Mouse (Mus musculus) cerebral cortex, adult 2 months (tissue): ENCODE measurements around the gene Il2rb.

Experiments used
- WGBS: fragments of 180-500 bp; shearing (Covaris S2); methylation state at CpG from one replicate; pipeline ENCODE4 v1.1.7; 2018; 5-methylcytosine and 5-hydroxymethylcytosine counted together

Il2rb gene

GRCm38 (mm10) chr15:78520112-78520715 lies 25.1 kb upstream of the Il2rb start:
- WGBS, result 68% methylated on average over 13 of the region's 13 CpGs

GRCm38 (mm10) chr15:78518221-78518620 lies 23.1 kb upstream of the Il2rb start:
- 42% methylated on average over 7 of the region's 7 CpGs for WGBS

DNA sequence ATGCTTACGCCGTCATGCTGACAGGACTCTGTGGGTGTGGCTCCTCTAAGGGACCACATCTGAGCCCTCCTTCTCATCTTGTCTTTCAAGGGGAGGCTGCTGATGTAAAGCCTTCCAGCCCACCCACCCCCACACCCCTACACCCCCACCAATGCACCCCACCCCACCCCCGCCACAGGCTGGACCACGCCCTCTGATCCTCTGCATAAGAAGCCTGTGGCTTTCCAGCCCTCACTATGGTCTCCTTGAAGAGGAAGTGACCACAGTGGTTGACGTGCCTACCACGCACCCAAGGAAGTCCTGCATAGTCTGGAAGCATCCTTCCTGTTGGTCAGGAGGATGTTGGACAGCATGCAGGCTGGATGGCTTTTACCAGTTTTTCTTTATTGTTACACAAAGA lies 20.7 kb upstream of the Il2rb start:
- 71% methylated on average over 6 of the region's 6 CpGs for WGBS

DNA sequence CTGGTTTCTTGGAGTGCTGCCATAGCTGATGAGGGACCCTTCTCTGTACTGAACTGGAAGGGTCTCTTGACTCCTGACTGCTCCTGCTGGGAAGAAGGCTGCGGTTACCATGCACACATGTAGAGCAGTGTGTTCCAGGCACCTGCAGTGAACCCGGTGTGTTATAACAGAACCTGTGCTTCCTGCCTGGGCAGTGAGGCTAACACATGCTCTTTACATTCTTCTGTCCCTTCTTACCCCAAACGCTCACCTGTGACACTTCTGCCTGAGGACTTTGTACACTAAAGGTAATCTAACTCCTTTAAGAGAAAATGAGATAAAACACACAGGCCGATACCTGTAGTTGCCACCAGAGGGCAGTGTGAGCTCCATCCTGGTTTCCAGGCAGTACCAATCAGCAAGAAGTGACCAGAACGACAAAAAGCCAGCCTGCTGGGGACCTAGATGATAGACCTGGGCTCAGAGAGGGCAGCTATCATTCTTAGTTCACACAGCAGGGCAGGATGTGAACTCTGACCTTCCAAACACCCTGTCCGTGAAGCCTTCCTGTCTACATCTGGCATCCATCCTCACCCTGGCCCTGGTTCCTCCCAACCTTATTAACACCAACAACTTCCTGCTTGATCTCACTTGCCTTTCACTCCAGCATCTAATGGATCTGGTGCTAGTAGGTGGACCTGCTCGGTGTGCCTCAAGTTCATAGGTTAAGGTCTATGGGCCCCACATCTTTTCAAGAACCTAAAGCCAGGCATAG lies 19.5 kb upstream of the Il2rb start:
- 28% methylated on average over 7 of the region's 7 CpGs for WGBS

DNA sequence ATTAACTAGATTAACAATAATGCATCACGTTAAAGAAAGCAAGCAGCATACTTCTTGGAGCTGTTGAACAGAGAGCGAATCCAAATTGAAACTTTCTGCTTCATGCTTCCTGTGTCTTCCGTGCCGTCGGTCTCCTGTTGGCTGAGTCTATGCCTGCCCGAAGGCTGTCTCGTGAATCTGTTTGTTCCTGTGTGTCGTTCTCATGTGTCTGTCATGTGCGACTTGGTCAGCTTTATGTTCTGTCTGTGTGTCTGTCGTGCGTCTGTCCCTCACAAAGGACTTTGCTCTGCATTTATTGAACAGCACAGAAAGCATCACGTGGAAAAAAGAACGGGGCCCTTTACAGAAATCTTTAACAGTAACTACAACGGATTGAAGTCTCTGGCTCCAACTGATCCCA lies 17.9 kb upstream of the Il2rb start:
- WGBS, result 89% methylated on average over 14 of the region's 14 CpGs

- 85% methylated on average over 7 of the region's 7 CpGs for WGBS
Observed at GRCm38 (mm10) chr15:78511951-78512350, 16.9 kb upstream of the Il2rb start.

- 77% methylated on average over 6 of the region's 6 CpGs for WGBS
Observed at GRCm38 (mm10) chr15:78510736-78511135, 15.7 kb upstream of the Il2rb start.

DNA sequence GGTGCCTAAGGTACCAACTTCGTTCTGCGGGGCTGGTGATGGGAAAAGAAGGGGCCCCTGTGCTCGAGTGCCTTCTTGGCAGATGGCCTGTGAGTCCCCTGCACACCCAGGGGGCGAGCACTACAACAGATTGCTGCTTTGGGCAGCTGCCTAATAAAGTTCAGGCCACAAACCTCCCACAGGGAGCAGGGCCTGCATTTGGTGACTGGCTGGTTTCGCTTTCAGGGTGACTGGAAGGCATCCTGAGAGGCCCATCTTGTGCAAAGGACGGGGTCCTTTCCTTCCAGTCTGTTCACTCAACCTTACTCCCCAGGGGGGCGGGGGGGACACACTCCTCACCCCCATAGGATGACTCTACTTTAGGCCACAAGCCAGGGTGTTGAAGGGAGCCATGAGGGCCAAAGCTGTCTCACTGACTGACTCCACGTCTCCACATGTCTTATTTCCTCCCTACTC lies 15.1 kb upstream of the Il2rb start:
- WGBS, result 73% methylated on average over 8 of the region's 8 CpGs

GRCm38 (mm10) chr15:78509297-78509899 lies 14.3 kb upstream of the Il2rb start:
- 64% methylated on average over 12 of the region's 12 CpGs for WGBS

- WGBS, result 79% methylated on average over 7 of the region's 7 CpGs
Observed at GRCm38 (mm10) chr15:78508443-78508842, 13.4 kb upstream of the Il2rb start.

GRCm38 (mm10) chr15:78505541-78505940 lies 10.5 kb upstream of the Il2rb start:
- WGBS, result 88% methylated on average over 3 of the region's 3 CpGs

DNA sequence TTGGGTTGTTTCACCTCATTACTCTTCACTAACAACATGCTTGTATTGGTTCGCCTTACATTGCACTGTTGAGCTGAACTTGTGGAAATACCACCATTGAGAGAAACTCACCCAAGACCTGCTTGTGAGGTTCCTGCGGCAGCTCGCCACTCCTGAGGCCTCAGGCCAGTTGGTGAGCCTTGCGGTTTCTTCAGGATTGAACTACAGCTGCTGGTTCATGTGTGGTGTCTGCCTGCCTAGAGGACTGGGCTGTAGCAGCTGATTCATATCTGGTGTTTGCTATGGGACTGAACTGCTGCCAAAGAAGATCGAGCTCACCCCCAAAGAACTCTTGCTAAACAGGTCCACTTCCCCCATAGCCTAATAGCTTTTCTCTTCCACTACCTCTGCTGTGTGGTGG lies 9.7 kb upstream of the Il2rb start:
- WGBS, result 92% methylated on average over 5 of the region's 5 CpGs

DNA sequence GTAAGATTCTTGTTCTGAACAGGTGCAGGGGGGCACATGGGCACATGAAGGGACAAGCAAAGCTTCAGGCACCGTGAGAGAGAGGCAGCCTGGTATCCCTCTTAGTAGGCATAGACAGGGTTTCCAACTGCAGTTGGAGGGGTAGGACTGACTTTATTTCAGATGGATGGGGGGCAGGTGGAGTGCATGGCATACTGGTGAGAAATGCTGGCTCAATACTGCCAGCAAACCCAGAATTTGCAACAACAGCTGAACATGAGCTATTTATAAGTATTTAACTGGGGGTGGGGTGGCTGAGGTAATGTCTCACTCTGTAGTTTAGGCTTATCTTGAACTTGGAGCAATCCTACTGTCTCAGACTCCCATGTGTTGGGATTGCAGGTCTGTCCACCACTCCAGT lies 8.9 kb upstream of the Il2rb start:
- WGBS, result 70% methylated on average over 1 of the region's 1 CpGs

GRCm38 (mm10) chr15:78502437-78503132 lies 7.5 kb upstream of the Il2rb start:
- WGBS, result 85% methylated on average over 18 of the region's 18 CpGs

DNA sequence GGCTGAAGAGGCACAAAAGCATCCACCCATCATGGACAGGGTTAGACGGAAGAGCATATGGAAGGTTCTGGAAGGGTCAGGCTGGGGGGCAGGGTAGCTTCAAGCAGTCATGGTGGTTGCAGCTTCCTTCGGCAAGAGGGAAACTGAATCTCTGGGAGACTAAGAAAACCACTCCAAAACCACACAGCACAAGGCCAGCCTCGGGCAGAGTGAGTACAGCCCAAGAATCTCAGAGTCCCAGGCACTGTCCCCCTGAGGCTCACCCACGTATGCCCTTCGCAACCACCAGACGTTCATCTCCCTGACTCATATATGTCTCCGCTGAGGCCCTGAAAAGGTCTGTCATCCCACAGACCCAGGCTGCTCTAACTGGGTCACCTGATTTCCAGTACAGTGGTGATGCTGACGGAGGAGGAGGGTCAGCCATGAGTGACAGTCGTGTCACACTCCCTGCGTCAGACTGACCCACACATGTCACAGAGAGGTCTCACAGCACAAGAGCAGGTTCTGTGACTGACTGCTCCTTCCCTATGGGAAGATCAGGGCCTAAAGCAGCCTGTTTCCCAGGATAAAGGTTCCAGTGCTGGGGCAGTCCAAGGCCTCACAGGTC lies 1.6 kb downstream of the Il2rb start:
- 79% methylated on average over 10 of the region's 10 CpGs for WGBS

GRCm38 (mm10) chr15:78491301-78491700 lies 3.8 kb downstream of the Il2rb start:
- WGBS, result 81% methylated on average over 3 of the region's 3 CpGs

DNA sequence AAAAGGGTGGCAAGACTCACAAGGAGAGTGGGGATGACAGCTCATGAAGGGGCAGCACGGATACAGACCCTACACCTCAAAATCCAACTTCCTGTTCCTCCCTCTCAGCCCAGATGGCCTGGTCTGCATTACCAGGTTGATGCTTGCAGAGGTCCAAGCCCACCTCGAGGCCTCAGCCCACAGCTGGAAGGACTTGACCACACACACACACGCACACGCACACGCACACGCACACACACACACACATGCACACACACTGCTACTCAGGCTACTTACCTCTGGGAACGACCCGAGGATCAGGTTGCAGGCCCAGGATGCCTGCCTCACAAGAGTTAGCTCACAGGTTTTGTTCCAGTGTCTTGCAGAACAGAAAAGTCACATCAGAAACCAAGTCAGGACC lies 5.2 kb downstream of the Il2rb start:
- 83% methylated on average over 8 of the region's 8 CpGs for WGBS

- WGBS, result 86% methylated on average over 3 of the region's 3 CpGs
Observed at GRCm38 (mm10) chr15:78489248-78489647, 5.8 kb downstream of the Il2rb start.

- 56% methylated on average over 4 of the region's 4 CpGs for WGBS
Observed at GRCm38 (mm10) chr15:78487066-78487465, 8.0 kb downstream of the Il2rb start.

- 72% methylated on average over 1 of the region's 1 CpGs for WGBS
Observed at GRCm38 (mm10) chr15:78486564-78486963, 8.5 kb downstream of the Il2rb start.

DNA sequence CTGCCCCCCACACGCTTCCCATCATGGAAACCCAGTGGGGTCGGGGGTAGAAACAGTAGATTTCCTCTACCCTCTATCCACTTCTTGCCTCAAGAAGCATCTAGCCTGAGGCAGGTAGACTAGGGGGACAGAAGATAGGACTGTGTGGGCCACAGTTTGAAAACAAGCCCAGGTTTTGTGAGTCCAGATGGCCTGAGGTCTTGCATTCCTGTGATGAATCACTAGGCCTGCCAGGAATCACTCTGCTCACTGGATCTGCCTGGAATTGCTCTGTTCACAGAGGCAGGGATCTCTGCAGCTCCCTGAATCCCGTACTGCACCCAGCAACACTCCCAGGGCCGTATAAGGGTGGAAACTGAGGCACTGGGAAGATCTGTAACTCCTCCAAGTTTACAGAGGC lies 11.8 kb downstream of the Il2rb start:
- 75% methylated on average over 4 of the region's 4 CpGs for WGBS

DNA sequence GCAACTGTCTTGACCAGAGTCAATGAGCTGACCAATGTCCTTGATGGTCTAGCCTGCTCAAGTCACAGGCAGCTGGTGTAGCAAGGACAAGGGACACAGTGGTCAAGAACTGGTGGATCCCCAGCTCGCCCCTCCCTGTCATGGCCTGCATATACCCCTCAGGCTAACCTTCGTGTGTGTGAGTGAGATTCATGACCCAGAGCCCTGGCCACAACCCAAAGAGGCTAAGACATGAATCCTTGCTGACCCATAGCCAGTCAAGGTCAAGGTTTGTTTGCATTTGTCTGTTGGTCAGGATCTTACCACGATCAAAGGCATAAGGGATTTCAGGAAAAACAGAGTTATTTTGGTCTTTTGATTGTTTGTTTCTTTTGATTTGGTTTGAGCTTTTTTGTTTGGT lies 12.6 kb downstream of the Il2rb start:
- WGBS, result 76% methylated on average over 3 of the region's 3 CpGs
